Mouse (Mus musculus) spleen, postnatal 14 days (tissue): ENCODE measurements around the gene Dpm3.
"Not testable (repeated sequence)": the region's sequence is repeated elsewhere in the genome, so short reads cannot be mapped to it uniquely, and the experiment has no call there.

Source experiments
- DNase-seq, 2 experiments: peaks; one replicate each; pipeline ENCODE4 v3.0.0; 2021 to 2022; ENCODE audit warnings: low spot score in 2 of 2

Dpm3 gene

DNA sequence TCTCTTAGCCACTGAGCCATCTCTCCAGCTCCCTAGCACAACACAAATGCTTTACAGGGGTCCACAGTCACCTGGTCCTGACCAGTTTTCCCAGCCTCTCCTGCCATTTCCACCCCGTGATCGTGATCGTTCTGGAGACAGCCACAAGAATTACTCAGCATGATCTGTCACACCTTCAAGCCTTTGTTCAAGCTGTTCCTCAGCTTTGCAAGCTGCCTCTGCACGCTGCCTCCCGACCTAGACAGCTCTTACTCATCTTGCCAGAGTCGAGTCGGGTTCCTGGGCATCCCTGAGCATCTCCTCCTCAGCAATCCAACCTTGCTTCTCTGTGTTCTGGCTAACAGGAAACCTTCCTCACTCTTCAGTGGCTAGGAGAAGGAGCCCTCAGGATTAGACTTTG is at the start of gene Dpm3:
Gene Dpm3 (plus strand): TSS at position 283 of the 400 bp plus-strand sequence.
- no peak for DNase-seq

DNA sequence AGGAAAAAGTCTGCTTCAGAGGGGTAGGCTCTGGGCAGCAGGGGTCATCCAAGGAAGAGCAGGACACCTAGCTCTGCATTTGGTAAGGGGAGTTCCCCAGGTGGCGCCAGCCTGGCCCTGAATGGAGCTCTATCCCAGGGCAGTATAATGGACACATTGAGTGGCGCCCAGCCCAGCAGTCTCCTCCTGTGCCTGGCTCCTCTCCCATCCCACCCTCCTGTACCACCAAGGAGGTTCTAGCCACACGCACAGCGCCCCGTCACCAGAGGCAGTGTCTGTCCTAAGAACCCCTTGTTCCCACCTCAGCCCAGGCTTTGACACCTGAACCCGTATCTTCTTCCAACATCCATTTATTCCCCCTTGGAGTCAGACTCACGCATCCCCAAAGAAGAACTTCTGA is 49.4 kb upstream of the Dpm3 start:
- no peak for DNase-seq

DNA sequence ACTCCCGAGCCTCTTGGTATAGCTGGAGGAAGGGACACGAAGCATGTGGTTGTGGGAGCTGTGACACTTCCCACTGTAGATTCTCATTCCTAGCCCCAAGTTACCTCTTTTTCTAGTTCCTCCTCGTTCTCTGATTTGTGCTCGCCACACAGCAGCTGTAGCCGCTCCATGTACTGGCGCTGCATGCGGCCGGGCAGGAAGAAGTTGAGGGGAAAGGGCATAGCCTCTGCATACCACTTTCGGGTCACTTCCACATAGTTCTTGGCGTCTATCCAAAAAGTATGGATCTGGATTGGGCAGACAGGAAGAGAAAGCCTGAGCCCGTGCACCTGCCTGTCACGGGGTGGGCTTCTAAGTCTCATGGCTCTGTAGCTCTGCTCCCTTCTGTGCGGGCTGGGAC is 49.0 kb upstream of the Dpm3 start:
- no peak for DNase-seq

DNA sequence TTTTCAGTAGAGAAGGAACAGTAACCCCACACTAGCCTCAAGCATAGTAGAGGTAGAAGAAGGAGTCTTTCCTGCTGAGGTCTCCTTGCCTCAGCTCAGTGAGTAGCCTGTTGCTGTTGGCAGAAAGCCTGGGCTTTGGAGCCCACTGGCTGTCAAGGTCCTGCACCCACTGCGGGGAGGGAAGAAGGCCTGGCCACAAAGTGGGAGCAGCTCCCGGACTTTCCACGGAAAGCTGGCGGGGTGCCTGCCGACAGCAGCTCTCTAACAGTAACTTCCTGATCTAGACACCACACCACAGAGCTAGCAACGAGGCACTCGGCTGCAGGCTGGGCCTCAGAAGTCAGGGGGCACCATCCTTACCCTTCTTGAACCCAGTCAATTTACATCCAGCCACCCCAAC is 48.4 kb upstream of the Dpm3 start:
- no peak for DNase-seq

- peak; percentile 70 to 79 for DNase-seq
These were observed 45.2 kb upstream of the Dpm3 start for GRCm38 (mm10) chr3:89213803-89214530.

DNA sequence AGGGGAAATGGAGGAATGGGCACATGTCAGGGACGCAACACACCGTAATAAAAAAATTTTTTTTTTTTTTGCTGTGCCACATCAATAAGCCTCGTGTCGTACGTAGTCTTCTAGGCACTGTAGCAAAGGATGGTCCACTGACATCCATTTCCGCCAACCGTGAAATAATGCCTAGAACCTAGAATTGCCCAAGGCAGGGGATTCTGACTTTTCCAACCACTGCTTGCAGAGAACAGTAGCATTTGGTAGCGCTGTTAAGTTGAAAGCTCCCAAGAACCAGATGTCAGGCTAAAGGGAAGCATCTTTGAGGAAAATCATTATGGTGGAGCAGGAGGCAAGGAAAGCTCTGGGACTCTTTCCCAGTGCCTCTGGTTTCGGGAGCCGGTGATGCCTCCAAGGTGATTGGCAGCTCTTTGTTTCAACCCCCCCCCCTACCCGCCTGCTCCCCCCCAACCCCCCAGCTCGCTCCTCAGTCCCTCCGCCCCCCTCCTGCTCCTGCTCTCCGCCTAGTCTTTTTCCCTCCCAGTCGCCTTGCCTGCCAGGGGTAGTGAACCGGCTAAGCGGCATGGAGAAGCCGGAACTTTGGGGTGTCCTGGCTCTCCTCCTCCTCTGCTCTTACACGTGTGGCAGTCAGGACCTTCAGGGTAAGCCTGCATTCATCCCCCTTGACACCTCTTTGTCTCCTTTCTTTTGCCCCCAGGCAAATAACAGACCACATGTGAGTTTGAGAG is 44.3 kb upstream of the Dpm3 start, which contains the start of gene Thbs3:
Gene Thbs3 (plus strand): TSS at position 500 of the 731 bp plus-strand sequence.
- DNase-seq, result no peak

DNA sequence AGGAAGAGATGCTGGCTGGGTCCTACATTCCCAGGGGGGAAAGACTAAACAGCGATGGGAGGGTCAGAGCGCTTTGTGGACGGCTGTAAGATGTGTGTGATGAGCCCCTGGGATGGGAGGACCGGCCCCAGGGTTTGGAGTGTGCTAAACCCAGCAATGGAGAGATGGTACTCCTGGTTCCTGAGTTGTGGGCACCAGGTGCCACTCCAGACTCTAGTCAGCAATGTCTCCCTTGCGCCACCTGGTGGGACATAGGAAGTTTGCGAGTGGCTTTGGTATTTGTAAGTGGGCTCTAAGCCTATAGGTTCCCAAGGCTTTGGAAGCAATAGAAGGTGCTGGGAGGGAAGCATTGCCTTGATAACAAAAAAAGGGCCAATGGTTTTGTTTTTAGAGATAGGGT is 43.3 kb upstream of the Dpm3 start:
- peak; percentile 55 to 78 for DNase-seq

GRCm38 (mm10) chr3:89216407-89216806 is 42.8 kb upstream of the Dpm3 start:
- not testable (repeated sequence) for DNase-seq

DNA sequence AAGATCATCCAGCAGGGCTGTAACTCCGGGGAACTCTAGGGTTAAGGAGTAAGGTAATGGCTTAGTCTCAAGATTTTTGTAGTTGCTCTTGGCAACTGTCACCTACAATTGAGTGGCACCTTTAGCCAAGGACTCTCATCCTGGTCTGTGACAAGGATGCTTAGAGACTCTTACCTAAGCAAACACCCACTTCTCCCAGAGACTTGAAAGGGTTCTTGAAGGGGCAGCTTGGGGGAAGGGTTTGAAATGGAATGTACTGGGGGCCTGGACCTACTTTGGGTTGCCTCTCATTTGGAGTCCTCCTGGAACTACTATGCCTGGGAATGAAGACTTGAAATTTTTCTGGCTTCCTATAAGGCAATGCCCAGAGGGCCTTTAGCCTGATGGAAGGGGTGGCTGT is 40.9 kb upstream of the Dpm3 start:
- DNase-seq, result no peak

DNA sequence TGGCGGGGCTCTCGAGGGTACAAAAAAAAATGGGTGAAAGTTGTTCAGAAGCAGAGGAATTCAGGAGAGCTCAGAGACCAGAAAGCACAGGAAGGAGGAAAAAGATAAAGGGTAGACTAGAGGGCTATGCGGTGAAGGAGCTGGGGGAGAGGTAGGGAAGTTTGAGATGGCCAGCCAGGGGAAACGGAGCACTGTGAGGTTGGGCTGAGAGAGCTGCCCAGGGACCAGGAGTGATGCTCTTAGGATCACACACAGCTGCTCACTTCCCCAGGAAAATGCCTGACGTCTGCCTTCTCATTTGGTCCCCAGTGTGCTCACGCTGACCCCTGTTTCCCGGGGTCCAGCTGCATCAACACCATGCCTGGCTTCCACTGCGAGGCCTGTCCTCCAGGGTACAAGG is 39.6 kb upstream of the Dpm3 start:
- no peak for DNase-seq

DNA sequence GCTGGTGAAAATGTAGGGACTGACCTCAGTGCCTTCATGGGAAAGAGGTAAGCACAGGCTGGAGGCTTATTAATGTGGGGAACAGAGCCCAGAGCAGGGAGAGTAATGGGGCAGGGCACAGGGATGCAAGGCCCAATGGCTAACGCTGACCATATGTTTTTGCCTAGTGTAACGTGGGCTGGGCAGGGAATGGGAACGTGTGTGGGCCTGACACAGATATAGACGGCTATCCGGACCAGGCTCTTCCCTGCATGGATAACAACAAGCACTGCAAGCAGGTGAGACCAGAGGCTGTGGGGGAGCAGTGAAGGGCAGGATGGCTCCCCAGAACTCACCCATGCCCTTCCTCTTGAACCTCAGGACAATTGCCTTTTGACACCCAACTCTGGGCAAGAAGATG is 38.0 kb upstream of the Dpm3 start:
- no peak for DNase-seq

GRCm38 (mm10) chr3:89224796-89225195 is 34.4 kb upstream of the Dpm3 start:
- no peak for DNase-seq

DNA sequence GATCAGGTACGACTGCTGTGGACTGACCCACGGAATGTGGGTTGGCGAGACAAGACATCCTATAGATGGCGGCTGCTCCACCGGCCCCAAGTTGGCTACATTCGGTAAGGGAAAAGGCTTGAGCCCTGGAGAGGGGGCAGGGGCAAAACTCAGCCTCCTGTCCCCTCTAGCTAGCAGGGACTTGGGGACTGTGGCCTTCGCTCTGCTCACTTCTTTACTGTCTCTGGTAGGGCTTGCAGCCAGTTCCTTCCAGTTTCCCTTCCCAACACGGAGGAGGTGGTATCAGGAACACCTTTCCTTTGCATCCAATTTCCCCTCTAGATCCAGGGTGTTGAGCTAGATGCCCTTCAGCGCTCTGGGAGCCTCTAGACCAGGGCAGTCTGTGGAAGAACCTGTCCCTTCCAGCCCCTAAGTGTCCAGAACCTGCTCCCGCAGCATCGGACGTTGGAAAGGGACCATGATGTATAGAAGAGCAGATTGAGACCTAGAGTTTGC is 33.8 kb upstream of the Dpm3 start:
- DNase-seq, result no peak

DNA sequence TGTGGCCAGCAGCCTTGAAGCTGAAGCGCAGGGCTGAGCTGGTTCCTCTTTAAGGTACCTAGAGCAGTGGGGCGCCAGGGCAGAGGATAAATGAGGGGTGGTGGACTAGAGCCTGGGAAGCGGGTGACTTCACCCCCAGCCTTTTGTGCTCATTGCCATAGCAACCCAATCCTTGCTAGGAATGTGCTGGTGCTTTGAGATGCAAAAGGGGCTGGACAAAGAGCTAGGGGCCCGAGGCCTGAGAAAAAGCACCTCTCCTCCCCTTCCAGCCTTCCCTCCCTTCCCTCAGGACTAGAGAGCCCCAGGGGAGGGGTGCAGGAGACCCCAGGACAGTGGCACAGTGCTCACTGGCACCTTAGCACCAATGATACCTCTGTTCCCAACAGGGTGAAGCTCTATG is 33.2 kb upstream of the Dpm3 start:
- no peak for DNase-seq

GRCm38 (mm10) chr3:89226361-89226760 is 32.8 kb upstream of the Dpm3 start:
- DNase-seq, result no peak

DNA sequence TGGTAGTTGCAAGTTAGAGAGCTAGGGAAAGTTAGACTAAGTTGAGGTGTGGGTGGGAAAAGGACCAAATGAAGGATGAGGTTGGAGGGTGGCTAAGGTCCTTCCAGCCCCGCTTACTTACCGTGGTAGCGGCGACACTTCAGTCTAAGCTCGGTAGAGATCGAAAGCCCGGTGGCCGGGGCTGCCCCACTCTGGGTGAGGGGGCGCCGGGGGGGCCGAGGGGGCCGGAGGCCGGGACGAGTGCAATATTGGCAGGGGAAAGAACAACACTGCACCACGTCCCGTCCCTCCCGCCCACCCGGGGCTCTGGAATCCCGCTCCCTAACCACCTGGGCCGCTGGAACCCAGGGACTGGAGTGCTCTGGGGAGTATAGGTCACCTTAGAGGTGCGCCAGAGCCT is 32.3 kb upstream of the Dpm3 start, which contains the start of gene Mtx1:
Gene Mtx1 (minus strand): TSS at position 189 of the 400 bp plus-strand sequence.
- DNase-seq, result no peak

DNA sequence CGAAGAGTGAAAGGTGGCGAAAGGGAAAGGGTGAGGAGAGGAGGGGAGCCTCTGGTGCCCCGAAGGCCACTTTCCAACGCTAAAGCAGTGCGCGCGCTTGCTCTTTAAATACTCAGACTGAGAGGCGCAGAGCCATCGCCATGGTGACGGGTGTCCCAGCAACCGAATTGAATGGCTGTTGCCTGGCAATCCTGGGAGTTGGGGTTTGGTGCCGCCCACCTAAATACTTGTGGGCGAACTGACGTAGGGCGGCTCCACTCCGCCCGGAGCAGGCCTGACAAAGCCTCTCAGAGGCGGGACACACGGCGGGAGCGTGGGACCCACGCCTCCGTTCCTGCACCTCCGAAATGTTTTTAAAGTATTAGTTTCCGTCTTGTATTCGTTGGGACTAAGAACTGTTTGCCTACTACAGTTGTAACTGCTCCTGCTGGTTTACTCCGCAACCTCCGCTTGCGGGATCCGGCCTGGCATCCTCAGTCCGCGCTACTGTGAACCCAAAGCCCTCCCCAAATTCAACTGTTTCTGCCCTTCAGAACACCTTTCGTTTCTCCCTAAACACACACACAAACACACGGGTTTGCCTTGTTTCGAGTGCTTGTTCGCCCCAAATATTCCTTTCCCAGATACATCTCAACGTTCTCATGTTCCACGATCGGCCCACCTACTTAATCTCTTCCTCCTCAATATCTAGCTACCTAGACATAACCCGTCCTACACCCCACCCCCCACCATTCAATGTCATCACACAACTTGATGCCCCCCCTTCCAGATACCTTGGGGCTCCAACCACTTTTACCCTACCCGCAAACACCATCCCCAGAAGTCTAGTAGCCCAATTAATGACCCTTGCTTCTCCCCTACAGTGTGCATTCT is 31.6 kb upstream of the Dpm3 start:
- peak in 1 of 2 experiments; percentile 31 for DNase-seq

DNA sequence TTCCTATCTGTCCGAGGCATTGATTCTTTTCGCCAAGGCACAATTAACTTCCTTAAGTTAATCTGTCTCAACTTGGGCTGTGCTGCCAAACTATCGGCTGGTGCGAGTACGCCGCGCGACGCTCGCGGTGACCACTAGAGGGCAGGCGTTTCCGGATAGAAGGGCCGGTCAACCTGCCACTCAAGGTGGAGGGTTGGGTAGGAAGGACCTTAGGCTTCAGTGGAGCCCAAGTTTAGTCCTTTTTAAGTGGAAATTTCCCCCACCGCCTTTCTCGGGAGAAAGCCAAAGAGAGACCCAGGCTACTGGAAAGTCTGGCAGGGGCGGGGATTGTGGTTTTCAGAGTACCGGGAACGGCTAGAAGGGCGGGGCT is 31.0 kb upstream of the Dpm3 start:
- DNase-seq, result peak; percentile 75 to 87

GRCm38 (mm10) chr3:89228836-89229235 is 30.3 kb upstream of the Dpm3 start, which contains the start of gene Muc1:
Gene Muc1, plus strand, starts transcription at chr3:89229057.
- DNase-seq, result no peak

DNA sequence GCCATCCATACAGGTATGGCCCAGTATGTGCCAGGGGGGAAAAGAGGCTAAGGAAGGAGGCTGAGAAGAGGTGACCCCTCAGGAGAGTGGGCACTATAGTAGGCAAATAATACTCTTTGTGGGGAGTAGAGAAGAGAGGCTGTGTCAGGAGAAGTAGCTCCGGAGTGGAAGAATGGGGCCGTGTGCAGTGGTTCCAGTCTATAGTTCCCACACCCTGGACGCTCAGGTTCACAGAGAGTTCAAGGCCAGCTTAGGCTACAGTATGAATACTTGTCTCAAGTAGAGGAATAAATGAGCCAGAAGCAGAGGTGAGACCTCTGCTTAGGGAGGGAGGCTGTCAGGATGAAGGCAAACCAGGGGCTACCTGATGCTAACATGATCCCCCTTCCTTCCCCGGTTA is 29.9 kb upstream of the Dpm3 start:
- DNase-seq, result no peak

DNA sequence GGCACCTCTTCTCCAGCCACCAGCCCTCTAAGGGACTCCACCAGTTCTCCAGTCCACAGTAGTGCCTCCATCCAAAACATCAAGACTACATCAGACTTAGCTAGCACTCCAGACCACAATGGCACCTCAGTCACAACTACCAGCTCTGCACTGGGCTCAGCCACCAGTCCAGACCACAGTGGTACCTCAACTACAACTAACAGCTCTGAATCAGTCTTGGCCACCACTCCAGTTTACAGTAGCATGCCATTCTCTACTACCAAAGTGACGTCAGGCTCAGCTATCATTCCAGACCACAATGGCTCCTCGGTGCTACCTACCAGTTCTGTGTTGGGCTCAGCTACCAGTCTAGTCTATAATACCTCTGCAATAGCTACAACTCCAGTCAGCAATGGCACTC is 28.6 kb upstream of the Dpm3 start:
- DNase-seq, result no peak

DNA sequence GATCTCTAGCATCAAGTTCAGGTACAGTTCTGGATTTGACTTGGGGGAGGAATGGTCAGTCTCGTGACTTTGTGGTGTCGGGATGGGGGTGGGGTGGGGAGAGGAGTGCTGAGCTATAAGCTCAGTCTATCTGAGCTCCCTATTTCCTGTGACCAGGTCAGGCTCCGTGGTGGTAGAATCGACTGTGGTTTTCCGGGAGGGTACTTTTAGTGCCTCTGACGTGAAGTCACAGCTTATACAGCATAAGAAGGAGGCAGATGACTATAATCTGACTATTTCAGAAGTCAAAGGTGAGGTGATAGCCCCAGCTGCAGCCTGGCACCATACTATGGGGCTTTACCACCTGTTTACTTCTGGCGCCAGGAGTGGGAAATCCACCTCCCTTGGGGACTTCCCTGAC is 27.8 kb upstream of the Dpm3 start:
- no peak for DNase-seq
